Mouse (Mus musculus): Measurements from ENCODE around the gene Ifrd2. TPM values are rescaled to one million over a fixed set of nuclear protein-coding genes. Genes with fewer than 3 reads are reported as not detected.
A peak's percentile ranks its signal among the peaks of the same experiment; 100 is the strongest.

The Ifrd2 gene
- total RNA-seq, 2 experiments from 2014 or later, result 10.5 to 10.9 TPM

DNA sequence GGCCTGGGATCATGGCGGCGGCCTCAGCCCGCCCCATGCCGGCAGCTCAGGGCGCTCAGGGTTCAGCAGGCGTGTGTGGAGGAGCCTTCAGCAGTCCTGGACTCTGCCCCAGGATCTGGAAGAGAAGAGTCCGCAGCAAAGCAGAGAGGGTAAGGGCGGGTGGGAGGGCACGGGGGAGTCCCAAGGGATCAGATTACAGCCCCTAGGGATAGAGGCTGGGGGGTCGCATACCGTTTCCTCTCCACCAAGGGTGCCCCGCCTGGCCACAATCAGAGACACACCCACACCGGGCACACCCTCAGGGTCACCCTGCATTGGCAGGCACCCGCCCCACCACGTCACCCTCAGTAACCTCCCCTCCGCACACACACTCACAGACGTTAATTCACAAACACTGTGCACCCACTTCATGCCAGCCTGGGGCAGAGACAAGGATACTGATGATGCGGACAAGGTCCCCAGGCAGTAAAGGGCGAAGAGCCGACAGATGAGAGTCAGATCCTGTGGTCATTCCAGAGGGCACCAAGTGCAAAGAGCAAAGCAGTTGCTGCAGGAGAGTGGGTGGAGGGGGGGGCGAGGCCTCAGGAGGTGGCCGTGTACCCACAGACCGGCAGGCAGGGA lies 17.7 kb downstream of the Ifrd2 start:
- intact Hi-C loops (cut with DNase I), result no loop called here
- no peak for DNase-seq (ENCODE audit: extremely low spot score in 1 of 2, low spot score in 2 of 2)
- Histone ChIP-seq H3K27ac (no peak overlapping the region), H3K4me3 (no peak overlapping the region)
- no peak for TF ChIP-seq CTCF (IDR thresholded peaks at IDR 0.05)

DNA sequence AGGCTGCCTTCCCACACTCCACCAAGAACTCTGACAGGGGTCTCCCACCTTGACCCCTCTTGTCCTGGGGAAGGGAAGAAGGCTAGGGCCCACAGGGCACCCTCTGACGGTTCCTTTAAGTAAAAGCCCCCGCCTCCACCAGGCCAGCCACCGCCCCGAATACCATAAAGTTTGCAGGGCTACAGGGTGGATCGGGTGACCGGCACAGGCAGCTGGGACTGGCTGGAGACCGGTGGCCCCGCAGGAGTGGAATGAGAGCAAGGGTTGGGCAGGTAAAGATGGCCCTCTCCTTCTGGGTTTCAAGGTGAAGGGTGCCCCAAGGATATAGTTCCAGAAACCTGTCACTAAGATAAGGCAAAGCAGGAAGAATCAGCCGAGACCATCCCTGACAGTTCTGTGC lies 19.1 kb downstream of the Ifrd2 start:
- TF ChIP-seq CTCF (IDR thresholded peaks at IDR 0.05), result no peak
- DNase-seq (ENCODE audit: extremely low spot score in 1 of 2, low spot score in 2 of 2), result no peak
- H3K27ac ChIP-seq, result no peak overlapping the region
- intact Hi-C loops (cut with DNase I), result no loop called here
- no peak overlapping the region for H3K4me3 ChIP-seq

DNA sequence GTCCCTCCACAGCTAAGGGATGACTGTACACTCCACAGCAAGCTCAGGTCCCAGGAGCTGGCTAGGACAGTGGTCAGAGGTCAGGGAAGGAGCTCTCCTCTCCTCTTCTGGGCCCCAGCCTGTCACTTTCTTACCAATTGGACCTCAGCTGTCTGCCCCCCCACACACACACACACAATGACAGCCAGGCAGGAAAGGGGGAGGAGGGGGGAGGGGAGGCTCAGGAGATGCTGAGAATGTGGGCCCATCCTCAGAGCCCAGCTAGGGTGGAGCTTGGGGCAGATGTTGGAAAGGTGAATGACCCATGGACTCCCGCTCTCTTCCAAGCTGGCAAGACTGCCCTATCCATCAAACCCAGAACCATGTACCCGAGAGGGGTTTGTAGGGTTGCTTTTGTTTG lies 19.6 kb downstream of the Ifrd2 start:
- no peak for DNase-seq (ENCODE audit: extremely low spot score in 1 of 2, low spot score in 2 of 2)
- no peak overlapping the region for H3K27ac ChIP-seq
- intact Hi-C loops (cut with DNase I), result no loop called here
- no peak for TF ChIP-seq CTCF (IDR thresholded peaks at IDR 0.05)
- H3K4me3 ChIP-seq, result no peak overlapping the region

DNA sequence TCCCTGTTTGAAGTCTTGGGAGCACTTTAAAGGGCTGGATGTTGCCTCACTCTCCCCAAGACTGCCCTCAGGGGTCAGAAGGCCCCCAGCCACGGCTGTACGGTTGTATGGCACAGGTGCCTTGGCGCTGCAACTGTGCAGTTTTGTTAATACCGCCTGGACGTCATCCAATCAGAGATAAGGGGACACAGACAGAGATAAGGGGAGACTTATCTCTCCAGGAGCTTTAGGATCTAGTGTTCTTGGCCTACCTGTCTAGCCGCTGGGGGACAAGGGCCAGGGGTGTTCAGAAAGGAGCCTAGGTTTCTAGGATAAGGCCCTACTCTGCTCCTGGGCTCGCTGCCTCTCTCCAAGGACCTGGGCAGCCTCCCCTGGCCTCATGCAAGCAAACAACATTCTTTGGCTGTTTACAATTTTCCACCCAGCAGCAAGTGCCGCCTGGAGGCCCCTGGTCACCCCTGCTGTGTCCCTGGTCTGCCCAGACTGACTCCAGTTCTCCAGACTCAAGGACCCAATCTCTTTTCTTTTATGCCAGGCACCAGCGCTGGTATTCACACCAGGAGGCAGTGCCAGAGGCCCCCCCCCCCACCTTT lies 20.3 kb downstream of the Ifrd2 start:
- H3K27ac ChIP-seq, result no peak overlapping the region
- no peak for TF ChIP-seq CTCF (IDR thresholded peaks at IDR 0.05)
- no peak for DNase-seq (ENCODE audit: extremely low spot score in 1 of 2, low spot score in 2 of 2)
- H3K4me3 ChIP-seq, result no peak overlapping the region
- intact Hi-C loops (cut with DNase I), result no loop called here

DNA sequence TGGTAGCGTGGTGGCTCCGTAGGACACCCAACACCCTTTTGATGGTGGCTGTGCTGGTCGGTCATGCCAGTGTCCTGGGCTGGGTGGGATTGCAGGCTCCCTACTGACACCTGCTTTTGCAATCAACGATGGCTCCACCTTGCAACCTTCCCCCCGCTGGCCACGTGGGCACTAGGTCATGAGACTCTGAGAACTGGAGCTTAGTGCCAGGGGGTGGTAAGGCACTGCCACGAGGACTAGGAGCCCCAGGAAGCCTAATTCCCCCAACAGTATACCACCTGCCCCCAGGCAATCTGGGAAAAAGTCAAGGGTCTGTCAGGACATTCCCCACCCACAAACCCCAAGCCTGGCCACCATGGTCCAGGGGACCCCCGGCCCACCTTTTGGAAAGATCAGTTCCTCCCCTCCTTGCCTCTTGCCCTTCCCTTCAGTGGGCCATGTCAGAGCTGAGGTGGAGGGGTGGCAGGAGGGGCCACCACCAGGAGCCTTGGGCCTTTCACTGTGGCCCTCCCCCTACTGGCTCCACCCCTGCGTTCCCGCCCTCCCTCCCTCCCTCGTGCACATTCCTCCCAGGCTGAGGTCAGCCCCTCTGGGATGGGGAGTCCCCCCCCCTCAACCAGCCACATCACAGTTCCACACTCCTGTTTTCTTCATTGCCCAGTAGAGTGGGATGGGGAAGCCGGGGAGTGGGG lies 21.4 kb downstream of the Ifrd2 start, which contains the start of gene Sema3b:
Gene Sema3b (minus strand): TSS at position 489 of the 692 bp plus-strand sequence.
- no peak for TF ChIP-seq CTCF (IDR thresholded peaks at IDR 0.05)
- no peak for DNase-seq (ENCODE audit: extremely low spot score in 1 of 2, low spot score in 2 of 2)
- Histone ChIP-seq H3K4me3 (no peak within 1 kb of the TSS), H3K27ac (no peak within 1 kb of the TSS)
- intact Hi-C loops (cut with DNase I), result no loop called here

DNA sequence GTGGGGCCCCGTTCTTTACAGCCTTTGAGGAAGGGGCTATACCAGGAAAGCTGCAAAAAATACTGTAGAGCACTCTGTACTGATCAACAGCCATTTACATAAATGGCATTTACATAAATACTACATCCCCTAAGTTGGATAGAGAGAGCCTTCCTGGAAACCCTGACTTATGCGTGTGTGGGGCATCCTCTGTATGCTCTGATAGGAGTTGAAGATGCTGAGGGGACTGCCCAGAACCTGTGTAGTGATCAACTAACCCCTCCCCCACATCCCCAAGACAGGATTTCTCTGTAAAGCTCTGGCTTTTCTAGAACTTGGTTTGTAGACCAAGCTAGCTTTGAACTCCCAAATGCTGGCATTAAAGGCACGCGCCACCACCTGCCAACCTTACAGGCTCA lies 22.0 kb downstream of the Ifrd2 start:
- intact Hi-C loops (cut with DNase I), result no loop called here
- DNase-seq (ENCODE audit: extremely low spot score in 1 of 2, low spot score in 2 of 2), result no peak
- Histone ChIP-seq H3K27ac (no peak overlapping the region), H3K4me3 (no peak overlapping the region)
- no peak for TF ChIP-seq CTCF (IDR thresholded peaks at IDR 0.05)

- peak overlapping the region; percentile 51; the same call in 1 of the 2 replicates for H3K4me3 ChIP-seq
- no peak for DNase-seq (ENCODE audit: extremely low spot score in 1 of 2, low spot score in 2 of 2)
- no peak for TF ChIP-seq CTCF (IDR thresholded peaks at IDR 0.05)
- intact Hi-C loops (cut with DNase I), result loop anchor here (1.0 kb wide), 2 partner anchors 23 to 24 kb away; partner anchors contain the start of gene Ifrd2
- peak overlapping the region; percentile 100 for H3K27ac ChIP-seq
Measured at GRCm38 (mm10) chr9:107611456-107612190, 24.2 kb downstream of the Ifrd2 start.

- TF ChIP-seq CTCF (IDR thresholded peaks at IDR 0.05), result peak; percentile 96
- peak; percentile 99 to 100 for DNase-seq (ENCODE audit: extremely low spot score in 1 of 2, low spot score in 2 of 2)
- H3K27ac ChIP-seq, result peak overlapping the region; percentile 100
- intact Hi-C loops (cut with DNase I), result loop anchor here (1.0 kb wide), 2 partner anchors 22 to 25 kb away; partner anchors contain the start of gene Ifrd2
- H3K4me3 ChIP-seq, result peak overlapping the region; percentile 51
Measured at GRCm38 (mm10) chr9:107612191-107612944, 24.9 kb downstream of the Ifrd2 start.

- no peak; the same call in none of the 2 replicates for TF ChIP-seq CTCF (IDR thresholded peaks at IDR 0.05)
- Histone ChIP-seq H3K4me3 (peak overlapping the region; percentile 51), H3K27ac (peak overlapping the region; percentile 100)
- no peak for DNase-seq (ENCODE audit: extremely low spot score in 1 of 2, low spot score in 2 of 2)
- intact Hi-C loops (cut with DNase I), result loop anchor here (1.0 kb wide), 2 partner anchors 21 to 26 kb away; partner anchors contain the start of gene Ifrd2
Measured at GRCm38 (mm10) chr9:107612945-107613569, 25.6 kb downstream of the Ifrd2 start.

- intact Hi-C loops (cut with DNase I), result no loop called here
- no peak for TF ChIP-seq CTCF (IDR thresholded peaks at IDR 0.05)
- Histone ChIP-seq H3K27ac (no peak overlapping the region), H3K4me3 (no peak overlapping the region)
- no peak for DNase-seq (ENCODE audit: extremely low spot score in 1 of 2, low spot score in 2 of 2)
Measured at GRCm38 (mm10) chr9:107615035-107615434, 27.6 kb downstream of the Ifrd2 start.

DNA sequence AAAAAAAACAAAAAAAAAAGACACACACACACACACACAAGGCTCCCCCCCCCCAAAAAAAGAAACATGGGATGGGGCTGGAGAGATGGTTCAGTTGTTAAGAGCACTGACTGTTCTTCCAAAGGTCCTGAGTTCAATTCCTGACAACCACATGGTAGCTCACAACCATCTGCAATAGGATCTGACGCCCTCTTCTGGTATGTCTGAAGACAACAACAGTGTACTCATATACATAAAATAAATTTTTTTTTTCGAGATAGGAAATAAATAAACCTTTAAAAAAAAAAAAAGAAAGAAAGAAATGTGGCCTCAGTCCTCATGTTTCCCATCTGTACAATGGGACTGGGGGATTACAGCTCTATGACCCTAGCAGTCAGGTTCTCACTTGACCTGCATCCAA lies 30.0 kb downstream of the Ifrd2 start:
- peak; percentile 27 for TF ChIP-seq CTCF (IDR thresholded peaks at IDR 0.05)
- Histone ChIP-seq H3K4me3 (no peak overlapping the region), H3K27ac (peak overlapping the region; percentile 18; the same call in 1 of the 2 replicates)
- DNase-seq (ENCODE audit: extremely low spot score in 1 of 2, low spot score in 2 of 2), result no peak
- intact Hi-C loops (cut with DNase I), result no loop called here
